Mouse (Mus musculus): ENCODE results near the gene Tnfrsf19. TPM values are rescaled to one million over a fixed set of nuclear protein-coding genes. Genes with fewer than 3 reads are reported as not detected.

Gene Tnfrsf19
- polyA plus RNA-seq, 1 experiment from 2014 or later: 23.9 TPM

DNA sequence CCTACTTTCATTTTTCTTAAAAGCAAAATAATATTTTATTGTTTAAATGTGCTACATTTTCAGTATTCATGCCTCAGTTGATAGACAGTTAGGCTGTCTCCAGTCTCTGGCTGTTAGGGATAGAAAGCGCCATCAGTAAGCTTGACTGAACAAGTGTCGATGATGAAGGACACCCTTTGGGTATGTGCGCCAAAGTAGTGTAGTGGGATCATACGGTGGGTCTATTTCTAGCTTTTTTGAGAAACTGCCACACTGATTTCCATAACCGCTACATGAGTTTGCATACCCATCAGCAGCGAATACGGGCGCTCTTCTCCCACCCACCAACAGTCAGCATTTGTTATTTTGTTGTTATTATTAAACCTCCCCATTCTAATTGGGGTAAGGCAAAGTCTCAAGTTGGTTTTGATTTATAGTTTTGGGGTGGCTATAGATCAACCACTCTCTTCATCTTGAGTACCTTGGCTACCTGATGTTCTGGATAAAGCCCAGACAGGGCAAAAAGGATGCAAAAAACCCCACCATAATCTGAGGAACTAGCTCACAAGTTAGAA lies 34.6 kb downstream of the Tnfrsf19 start:
- H3K9me3 ChIP-seq (ENCODE audit: control insufficient read depth, low read length): no peaks in the 10 kb centered on the region
- no peaks in the 10 kb centered on the region for H3K36me3 ChIP-seq (ENCODE audit: control insufficient read depth, insufficient read depth, low read length)
- no peak for ATAC-seq (ENCODE audit: low read depth)
- H3K4me1 ChIP-seq (ENCODE audit: control insufficient read depth, insufficient read depth, low read length): peaks cover 13% of the 10 kb centered on the region; the same call in 1 of the 2 replicates
- no peak overlapping the region for H3K4me3 ChIP-seq (ENCODE audit: low read depth, low read length)
- H3K27ac ChIP-seq (ENCODE audit: low read depth, low read length): no peak overlapping the region
- H3K27me3 ChIP-seq (ENCODE audit: control insufficient read depth, insufficient read depth, low read length): no peaks in the 10 kb centered on the region
- H3K4me2 ChIP-seq (ENCODE audit: low read depth, low read length): no peak overlapping the region
- H3K9ac ChIP-seq (replicated peaks; ENCODE audit: low read depth, low read length): no peak overlapping the region
- 73% methylated on average over 8 of the region's 8 CpGs for WGBS

DNA sequence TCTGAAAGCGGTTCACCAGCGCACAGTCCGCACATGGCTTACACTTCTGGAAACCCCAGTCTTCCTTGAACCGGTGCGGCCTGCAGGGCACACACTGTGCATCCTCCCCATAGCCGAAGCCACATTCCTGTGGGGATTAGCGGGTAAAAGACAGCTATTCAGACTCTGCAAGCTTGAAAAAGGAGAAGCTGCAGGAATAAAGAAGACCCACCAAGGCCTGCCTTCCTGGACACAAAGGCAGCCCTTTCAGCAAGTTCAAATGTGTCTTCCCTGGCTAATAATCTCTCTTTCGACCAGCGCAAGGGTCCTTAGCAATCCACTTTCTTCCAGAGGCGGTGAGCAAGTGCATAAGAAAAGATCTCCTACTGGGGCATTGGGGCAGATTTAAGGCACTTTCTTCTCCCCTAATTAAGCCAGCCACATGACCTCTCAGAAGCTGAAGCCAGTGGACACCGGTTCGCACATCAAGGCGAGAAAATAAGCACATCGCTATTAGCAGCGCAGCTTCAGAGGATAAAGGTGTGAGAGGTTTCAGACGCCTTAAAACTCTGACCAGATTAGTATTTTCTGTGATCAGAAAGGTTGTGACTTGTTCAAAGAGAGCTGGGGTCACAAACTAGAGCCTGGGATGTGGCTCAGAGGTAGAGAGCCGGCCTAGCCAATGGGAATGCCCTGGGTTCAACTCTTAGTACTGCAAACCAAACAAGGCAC lies 41.0 kb downstream of the Tnfrsf19 start:
- Histone ChIP-seq H3K4me3 (ENCODE audit: low read depth, low read length) (no peak overlapping the region), H3K9ac (replicated peaks; ENCODE audit: low read depth, low read length) (no peak overlapping the region), H3K9me3 (ENCODE audit: control insufficient read depth, low read length) (no peaks in the 10 kb centered on the region), H3K4me1 (ENCODE audit: control insufficient read depth, insufficient read depth, low read length) (no peaks in the 10 kb centered on the region), H3K36me3 (ENCODE audit: control insufficient read depth, insufficient read depth, low read length) (no peaks in the 10 kb centered on the region), H3K27me3 (ENCODE audit: control insufficient read depth, insufficient read depth, low read length) (no peaks in the 10 kb centered on the region), H3K4me2 (ENCODE audit: low read depth, low read length) (no peak overlapping the region), H3K27ac (ENCODE audit: low read depth, low read length) (no peak overlapping the region)
- no peak for ATAC-seq (ENCODE audit: low read depth)
- 14% methylated on average over 17 of the region's 17 CpGs for WGBS

DNA sequence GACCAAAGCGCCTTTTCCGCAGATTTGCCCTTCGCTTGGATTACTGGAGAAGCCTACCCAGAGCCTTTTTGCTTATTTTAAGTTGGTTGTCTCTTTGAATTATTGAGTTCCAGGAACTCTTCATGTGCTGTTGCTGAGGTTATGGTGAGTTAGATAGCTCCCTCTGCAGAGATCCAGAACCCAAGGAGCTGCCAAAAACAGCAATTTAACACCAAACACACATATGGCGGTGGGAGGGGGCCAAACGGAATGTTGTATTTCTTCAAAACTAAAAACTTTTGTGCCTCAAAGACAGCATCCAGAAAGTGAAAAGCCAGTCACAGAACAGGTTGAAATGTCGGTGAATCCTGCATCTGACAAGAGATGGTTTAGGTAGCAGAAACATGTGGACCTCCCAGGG lies 42.6 kb downstream of the Tnfrsf19 start:
- H3K36me3 ChIP-seq (ENCODE audit: control insufficient read depth, insufficient read depth, low read length): no peaks in the 10 kb centered on the region
- no peak overlapping the region for H3K4me3 ChIP-seq (ENCODE audit: low read depth, low read length)
- no peaks in the 10 kb centered on the region for H3K9me3 ChIP-seq (ENCODE audit: control insufficient read depth, low read length)
- no peak for ATAC-seq (ENCODE audit: low read depth)
- no peaks in the 10 kb centered on the region for H3K27me3 ChIP-seq (ENCODE audit: control insufficient read depth, insufficient read depth, low read length)
- 87% methylated on average over 6 of the region's 6 CpGs for WGBS
- H3K9ac ChIP-seq (replicated peaks; ENCODE audit: low read depth, low read length): no peak overlapping the region
- H3K4me1 ChIP-seq (ENCODE audit: control insufficient read depth, insufficient read depth, low read length): no peaks in the 10 kb centered on the region
- H3K27ac ChIP-seq (ENCODE audit: low read depth, low read length): no peak overlapping the region
- H3K4me2 ChIP-seq (ENCODE audit: low read depth, low read length): no peak overlapping the region

DNA sequence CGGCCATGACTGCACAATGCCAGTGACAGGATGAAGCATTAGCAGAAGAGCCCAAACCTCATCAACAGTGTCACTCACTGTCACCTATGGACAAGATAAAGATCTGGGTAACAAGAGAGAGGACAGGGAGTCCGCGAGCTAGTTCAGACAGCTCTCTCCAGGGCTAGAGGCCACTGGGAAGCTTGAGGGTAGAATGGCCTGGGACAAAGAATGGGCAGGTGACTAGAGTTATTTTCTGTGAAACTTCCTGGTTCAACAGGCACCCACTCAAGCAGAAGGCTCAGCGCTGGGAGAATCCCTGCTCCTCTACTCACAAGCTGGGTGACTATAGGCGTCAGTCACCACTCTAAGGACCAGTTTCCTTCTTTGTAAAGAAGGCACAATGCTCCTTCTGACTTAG lies 46.2 kb downstream of the Tnfrsf19 start:
- Histone ChIP-seq H3K4me2 (ENCODE audit: low read depth, low read length) (no peak overlapping the region), H3K36me3 (ENCODE audit: control insufficient read depth, insufficient read depth, low read length) (no peaks in the 10 kb centered on the region), H3K4me1 (ENCODE audit: control insufficient read depth, insufficient read depth, low read length) (no peaks in the 10 kb centered on the region), H3K9ac (replicated peaks; ENCODE audit: low read depth, low read length) (no peak overlapping the region), H3K9me3 (ENCODE audit: control insufficient read depth, low read length) (no peaks in the 10 kb centered on the region), H3K27me3 (ENCODE audit: control insufficient read depth, insufficient read depth, low read length) (no peaks in the 10 kb centered on the region), H3K27ac (ENCODE audit: low read depth, low read length) (no peak overlapping the region), H3K4me3 (ENCODE audit: low read depth, low read length) (no peak overlapping the region)
- 90% methylated on average over 5 of the region's 5 CpGs for WGBS
- no peak for ATAC-seq (ENCODE audit: low read depth)

DNA sequence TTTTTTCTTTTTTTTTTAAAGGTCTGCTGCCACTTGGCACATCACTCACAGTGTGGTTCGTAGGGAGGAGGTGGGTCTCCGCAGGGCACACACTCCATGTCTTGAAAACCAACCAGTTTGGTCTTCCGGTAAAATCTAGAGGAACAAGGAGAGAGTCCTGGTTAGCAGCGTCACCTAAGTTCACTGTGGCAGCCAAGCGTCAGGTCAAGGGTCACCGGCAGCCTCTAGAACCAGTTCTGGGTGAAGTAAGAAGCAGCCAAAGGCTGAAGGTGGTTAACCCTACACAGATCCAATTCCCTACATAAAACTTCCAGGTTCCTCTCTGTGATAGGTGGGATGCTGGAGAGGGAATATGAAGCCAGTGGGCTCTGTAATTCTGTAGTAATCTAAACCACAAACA lies 49.7 kb downstream of the Tnfrsf19 start:
- H3K27ac ChIP-seq (ENCODE audit: low read depth, low read length): no peak overlapping the region
- ATAC-seq (ENCODE audit: low read depth): no peak
- H3K9ac ChIP-seq (replicated peaks; ENCODE audit: low read depth, low read length): no peak overlapping the region
- no peaks in the 10 kb centered on the region for H3K4me1 ChIP-seq (ENCODE audit: control insufficient read depth, insufficient read depth, low read length)
- no peaks in the 10 kb centered on the region for H3K9me3 ChIP-seq (ENCODE audit: control insufficient read depth, low read length)
- no peak overlapping the region for H3K4me2 ChIP-seq (ENCODE audit: low read depth, low read length)
- H3K27me3 ChIP-seq (ENCODE audit: control insufficient read depth, insufficient read depth, low read length): no peaks in the 10 kb centered on the region
- H3K4me3 ChIP-seq (ENCODE audit: low read depth, low read length): no peak overlapping the region
- H3K36me3 ChIP-seq (ENCODE audit: control insufficient read depth, insufficient read depth, low read length): no peaks in the 10 kb centered on the region
- WGBS: 75% methylated on average over 6 of the region's 6 CpGs

DNA sequence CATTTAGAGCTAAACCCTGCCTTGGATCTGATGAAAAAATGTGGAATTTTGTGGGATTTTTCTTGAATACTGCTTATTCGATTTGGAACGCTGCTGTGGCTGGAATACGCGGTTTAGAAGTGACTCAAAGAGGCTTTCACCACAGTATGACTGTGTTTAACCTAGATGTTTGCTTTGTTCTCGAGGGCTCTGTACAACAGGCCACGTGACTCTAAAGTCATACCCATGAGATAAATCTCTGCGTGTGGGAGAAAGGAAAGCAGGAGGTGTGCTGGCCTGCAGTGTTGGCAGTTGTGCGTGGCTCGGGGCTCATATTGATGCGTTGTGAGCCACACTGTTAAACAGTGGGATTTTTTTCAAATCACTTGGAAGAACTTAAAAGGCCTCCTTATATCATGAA lies 52.8 kb downstream of the Tnfrsf19 start:
- 64% methylated on average over 10 of the region's 10 CpGs for WGBS
- no peaks in the 10 kb centered on the region for H3K27me3 ChIP-seq (ENCODE audit: control insufficient read depth, insufficient read depth, low read length)
- H3K36me3 ChIP-seq (ENCODE audit: control insufficient read depth, insufficient read depth, low read length): no peaks in the 10 kb centered on the region
- no peak overlapping the region for H3K9ac ChIP-seq (replicated peaks; ENCODE audit: low read depth, low read length)
- ATAC-seq (ENCODE audit: low read depth): no peak
- no peak overlapping the region for H3K4me3 ChIP-seq (ENCODE audit: low read depth, low read length)
- H3K27ac ChIP-seq (ENCODE audit: low read depth, low read length): no peak overlapping the region
- no peaks in the 10 kb centered on the region for H3K9me3 ChIP-seq (ENCODE audit: control insufficient read depth, low read length)
- no peak overlapping the region for H3K4me2 ChIP-seq (ENCODE audit: low read depth, low read length)
- H3K4me1 ChIP-seq (ENCODE audit: control insufficient read depth, insufficient read depth, low read length): no peaks in the 10 kb centered on the region

DNA sequence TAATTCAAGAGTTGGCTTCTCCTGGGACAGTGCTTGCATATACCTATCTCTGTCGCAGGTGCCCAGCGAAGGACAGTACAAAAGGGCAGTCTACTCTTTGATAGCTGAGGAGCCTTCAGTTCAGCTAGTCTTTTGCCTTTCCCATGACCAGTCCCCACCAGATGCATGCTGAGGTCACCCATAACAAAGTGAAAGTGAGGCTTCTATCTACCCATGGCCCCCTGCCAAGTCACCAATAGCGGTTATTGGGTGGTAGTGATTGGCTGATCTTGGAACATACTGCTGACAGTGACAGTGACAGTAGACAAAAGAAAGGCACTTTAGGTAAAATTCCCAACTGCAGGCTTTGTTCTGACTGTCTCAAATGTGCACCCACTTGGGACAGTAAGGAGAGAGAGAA lies 53.2 kb downstream of the Tnfrsf19 start:
- ATAC-seq (ENCODE audit: low read depth): no peak
- 79% methylated on average over 3 of the region's 3 CpGs for WGBS
- H3K4me1 ChIP-seq (ENCODE audit: control insufficient read depth, insufficient read depth, low read length): no peaks in the 10 kb centered on the region
- no peak overlapping the region for H3K4me2 ChIP-seq (ENCODE audit: low read depth, low read length)
- H3K27ac ChIP-seq (ENCODE audit: low read depth, low read length): no peak overlapping the region
- no peak overlapping the region for H3K4me3 ChIP-seq (ENCODE audit: low read depth, low read length)
- H3K27me3 ChIP-seq (ENCODE audit: control insufficient read depth, insufficient read depth, low read length): no peaks in the 10 kb centered on the region
- no peak overlapping the region for H3K9ac ChIP-seq (replicated peaks; ENCODE audit: low read depth, low read length)
- H3K9me3 ChIP-seq (ENCODE audit: control insufficient read depth, low read length): no peaks in the 10 kb centered on the region
- H3K36me3 ChIP-seq (ENCODE audit: control insufficient read depth, insufficient read depth, low read length): no peaks in the 10 kb centered on the region

DNA sequence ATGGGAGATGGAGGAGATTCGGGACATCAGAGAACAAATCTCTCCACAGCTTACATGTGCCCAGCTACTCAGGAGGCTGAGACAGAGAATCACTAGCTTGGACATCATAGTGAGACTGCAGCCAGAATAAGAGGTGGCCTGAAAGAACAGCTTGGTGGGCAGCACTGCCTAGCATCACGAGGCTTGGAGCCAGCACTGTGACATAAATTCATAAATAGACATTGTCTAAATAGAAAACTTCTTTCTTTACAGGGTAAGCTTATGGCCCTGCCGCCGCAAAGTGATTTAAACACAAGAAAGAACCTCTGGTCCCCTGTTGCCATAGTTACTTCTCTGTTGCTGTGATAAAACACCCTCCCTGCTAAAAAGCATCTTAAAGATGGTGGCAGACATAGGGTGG lies 54.1 kb downstream of the Tnfrsf19 start:
- WGBS: 51% methylated on average over 4 of the region's 4 CpGs
- Histone ChIP-seq H3K36me3 (ENCODE audit: control insufficient read depth, insufficient read depth, low read length) (no peaks in the 10 kb centered on the region), H3K9ac (replicated peaks; ENCODE audit: low read depth, low read length) (no peak overlapping the region), H3K27ac (ENCODE audit: low read depth, low read length) (no peak overlapping the region), H3K27me3 (ENCODE audit: control insufficient read depth, insufficient read depth, low read length) (no peaks in the 10 kb centered on the region), H3K4me2 (ENCODE audit: low read depth, low read length) (no peak overlapping the region), H3K4me3 (ENCODE audit: low read depth, low read length) (no peak overlapping the region), H3K9me3 (ENCODE audit: control insufficient read depth, low read length) (no peaks in the 10 kb centered on the region), H3K4me1 (ENCODE audit: control insufficient read depth, insufficient read depth, low read length) (no peaks in the 10 kb centered on the region)
- ATAC-seq (ENCODE audit: low read depth): no peak

DNA sequence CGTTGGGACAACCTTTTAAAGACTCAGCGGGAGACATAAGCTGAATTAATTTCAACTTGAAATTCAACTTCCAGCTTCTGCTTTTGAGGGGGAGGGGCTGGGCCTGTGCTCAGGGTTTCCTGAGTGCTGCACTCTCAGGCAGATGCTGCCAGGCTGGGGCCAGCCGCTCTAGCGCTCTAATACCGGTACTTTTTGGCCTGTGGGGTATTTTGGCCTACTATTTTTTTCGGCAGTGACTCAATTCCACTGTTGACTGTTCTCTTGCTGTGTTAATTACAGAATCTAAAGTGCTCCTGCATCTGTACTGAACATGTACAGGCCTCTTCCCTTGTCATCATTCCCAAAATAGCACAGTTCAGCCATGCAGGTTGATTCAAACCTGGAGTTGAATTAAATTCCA lies 58.1 kb downstream of the Tnfrsf19 start:
- no peaks in the 10 kb centered on the region; the same call in 1 of the 2 replicates for H3K4me1 ChIP-seq (ENCODE audit: control insufficient read depth, insufficient read depth, low read length)
- no peaks in the 10 kb centered on the region for H3K27me3 ChIP-seq (ENCODE audit: control insufficient read depth, insufficient read depth, low read length)
- H3K4me3 ChIP-seq (ENCODE audit: low read depth, low read length): no peak overlapping the region
- no peak overlapping the region for H3K9ac ChIP-seq (replicated peaks; ENCODE audit: low read depth, low read length)
- no peaks in the 10 kb centered on the region for H3K36me3 ChIP-seq (ENCODE audit: control insufficient read depth, insufficient read depth, low read length)
- no peak for ATAC-seq (ENCODE audit: low read depth)
- no peaks in the 10 kb centered on the region for H3K9me3 ChIP-seq (ENCODE audit: control insufficient read depth, low read length)
- no peak overlapping the region for H3K4me2 ChIP-seq (ENCODE audit: low read depth, low read length)
- WGBS: 46% methylated on average over 6 of the region's 6 CpGs
- H3K27ac ChIP-seq (ENCODE audit: low read depth, low read length): no peak overlapping the region
